Mouse (Mus musculus): ENCODE measurements around the gene Vmn1r95. TPM values are rescaled to one million over a fixed set of nuclear protein-coding genes. Genes with fewer than 3 reads are reported as not detected.
"Not testable (repeated sequence)": the region's sequence is repeated elsewhere in the genome, so short reads cannot be mapped to it uniquely, and the experiment has no call there.

Gene Vmn1r95
- polyA plus RNA-seq (2014; fragmentation: Nextera tagmentation; extraction: Ambion mirVana), result not detected in 2 replicates

GRCm38 (mm10) chr7:20193410-20193809 lies at the start of gene Vmn1r95:
TSS of gene Vmn1r95 (plus strand) at chr7:20193710.
- H3K27ac ChIP-seq (ENCODE audit: low read depth); H3K4me2 ChIP-seq (ENCODE audit: low read length); ATAC-seq (replicated peaks; ENCODE audit: low FRiP score, low TSS enrichment, low read depth); H3K9ac ChIP-seq (ENCODE audit: low read length); H3K27me3 ChIP-seq (replicated peaks; ENCODE audit: control insufficient read depth, insufficient read depth, low read length); H3K9me3 ChIP-seq (ENCODE audit: control insufficient read depth, low read length); DNase-seq (ENCODE audit: low spot score); H3K4me3 ChIP-seq (ENCODE audit: low read depth, low read length); H3K36me3 ChIP-seq (ENCODE audit: control insufficient read depth, insufficient read depth, low read length); H3K4me1 ChIP-seq (replicated peaks; ENCODE audit: control insufficient read depth, insufficient read depth, low read length): not testable (repeated sequence)
- no CpG with 5 or more reads among the region's 3 CpGs for WGBS

- not testable (repeated sequence) for H3K9me3 ChIP-seq (ENCODE audit: control insufficient read depth, low read length); H3K9ac ChIP-seq (ENCODE audit: low read length); H3K27ac ChIP-seq (ENCODE audit: low read depth); H3K4me1 ChIP-seq (replicated peaks; ENCODE audit: control insufficient read depth, insufficient read depth, low read length); H3K36me3 ChIP-seq (ENCODE audit: control insufficient read depth, insufficient read depth, low read length); H3K4me3 ChIP-seq (ENCODE audit: low read depth, low read length); ATAC-seq (replicated peaks; ENCODE audit: low FRiP score, low TSS enrichment, low read depth); H3K27me3 ChIP-seq (replicated peaks; ENCODE audit: control insufficient read depth, insufficient read depth, low read length); DNase-seq (ENCODE audit: low spot score); H3K4me2 ChIP-seq (ENCODE audit: low read length)
- WGBS, result no CpG with 5 or more reads among the region's 3 CpGs
Measured at GRCm38 (mm10) chr7:20168277-20168676, 25.2 kb upstream of the Vmn1r95 start, which contains the start of gene Vmn1r94. TSS of gene Vmn1r94 (minus strand) at chr7:20168377.

GRCm38 (mm10) chr7:20205507-20205906 lies 12.0 kb downstream of the Vmn1r95 start, which contains the start of gene Gm6164:
TSS of gene Gm6164 (minus strand) at chr7:20205607.
- ATAC-seq (replicated peaks; ENCODE audit: low FRiP score, low TSS enrichment, low read depth); H3K27me3 ChIP-seq (replicated peaks; ENCODE audit: control insufficient read depth, insufficient read depth, low read length); H3K9ac ChIP-seq (ENCODE audit: low read length); H3K4me2 ChIP-seq (ENCODE audit: low read length); H3K36me3 ChIP-seq (ENCODE audit: control insufficient read depth, insufficient read depth, low read length); H3K4me1 ChIP-seq (replicated peaks; ENCODE audit: control insufficient read depth, insufficient read depth, low read length); H3K27ac ChIP-seq (ENCODE audit: low read depth); H3K4me3 ChIP-seq (ENCODE audit: low read depth, low read length); DNase-seq (ENCODE audit: low spot score); H3K9me3 ChIP-seq (ENCODE audit: control insufficient read depth, low read length): not testable (repeated sequence)
- no CpG with 5 or more reads among the region's 2 CpGs for WGBS

GRCm38 (mm10) chr7:20233728-20234127 lies 40.2 kb downstream of the Vmn1r95 start, which contains the start of gene Gm4498:
TSS of gene Gm4498 (minus strand) at chr7:20233828.
- H3K4me3 ChIP-seq (ENCODE audit: low read depth, low read length); H3K36me3 ChIP-seq (ENCODE audit: control insufficient read depth, insufficient read depth, low read length); DNase-seq (ENCODE audit: low spot score); H3K27me3 ChIP-seq (replicated peaks; ENCODE audit: control insufficient read depth, insufficient read depth, low read length); ATAC-seq (replicated peaks; ENCODE audit: low FRiP score, low TSS enrichment, low read depth); H3K4me1 ChIP-seq (replicated peaks; ENCODE audit: control insufficient read depth, insufficient read depth, low read length); H3K9me3 ChIP-seq (ENCODE audit: control insufficient read depth, low read length); H3K27ac ChIP-seq (ENCODE audit: low read depth); H3K4me2 ChIP-seq (ENCODE audit: low read length); H3K9ac ChIP-seq (ENCODE audit: low read length): not testable (repeated sequence)
- no CpG with 5 or more reads among the region's 2 CpGs for WGBS

Other genes with a start within 250 kb of the Vmn1r95 start
- 1.1 and 1.7 TPM in 2 replicates for gene Igsf23, start 243.0 kb upstream of the Vmn1r95 start, polyA plus RNA-seq (2014; fragmentation: Nextera tagmentation; extraction: Ambion mirVana)
- 0.05 TPM in 1 of 2 replicates, not detected in the other for gene Ceacam20, start 228.3 kb upstream of the Vmn1r95 start, polyA plus RNA-seq (2014; fragmentation: Nextera tagmentation; extraction: Ambion mirVana)
- not detected in 2 replicates for gene Nlrp9b, start 202.2 kb upstream of the Vmn1r95 start, polyA plus RNA-seq (2014; fragmentation: Nextera tagmentation; extraction: Ambion mirVana)
- gene Vmn1r91, start 94.0 kb upstream of the Vmn1r95 start, polyA plus RNA-seq (2014; fragmentation: Nextera tagmentation; extraction: Ambion mirVana), result not detected in 2 replicates
- gene Gm16442, start 71.1 kb upstream of the Vmn1r95 start, polyA plus RNA-seq (2014; fragmentation: Nextera tagmentation; extraction: Ambion mirVana), result not detected in 2 replicates
- not detected in 2 replicates for gene Vmn1r93, start 54.6 kb upstream of the Vmn1r95 start, polyA plus RNA-seq (2014; fragmentation: Nextera tagmentation; extraction: Ambion mirVana)
- not detected in 2 replicates for gene Vmn1r94, start 25.3 kb upstream of the Vmn1r95 start, polyA plus RNA-seq (2014; fragmentation: Nextera tagmentation; extraction: Ambion mirVana)
- gene Gm6164, start 11.9 kb downstream of the Vmn1r95 start, polyA plus RNA-seq (2014; fragmentation: Nextera tagmentation; extraction: Ambion mirVana), result not detected in 2 replicates
- not detected in 2 replicates for gene Gm4498, start 40.1 kb downstream of the Vmn1r95 start, polyA plus RNA-seq (2014; fragmentation: Nextera tagmentation; extraction: Ambion mirVana)
- not detected in 2 replicates for gene Gm5890, start 69.1 kb downstream of the Vmn1r95 start, polyA plus RNA-seq (2014; fragmentation: Nextera tagmentation; extraction: Ambion mirVana)
- gene Gm4133, start 140.4 kb downstream of the Vmn1r95 start, polyA plus RNA-seq (2014; fragmentation: Nextera tagmentation; extraction: Ambion mirVana), result not detected in 2 replicates
- gene Gm5728, start 181.7 kb downstream of the Vmn1r95 start, polyA plus RNA-seq (2014; fragmentation: Nextera tagmentation; extraction: Ambion mirVana), result not detected in 2 replicates
- gene Vmn1r100, start 224.2 kb downstream of the Vmn1r95 start, polyA plus RNA-seq (2014; fragmentation: Nextera tagmentation; extraction: Ambion mirVana), result not detected in 2 replicates
- not detected in 2 replicates for gene Vmn1r101, start 248.9 kb downstream of the Vmn1r95 start, polyA plus RNA-seq (2014; fragmentation: Nextera tagmentation; extraction: Ambion mirVana)

All from intestine, embryonic 14.5 days (tissue).